Comparison of ENCODE assay signal across 12 mouse cellular contexts in genomic region chr4:138745884-138746283, GRCm38 (mm10). TPM values are rescaled to one million over a fixed set of nuclear protein-coding genes. Genes with fewer than 3 reads are reported as not detected.
DNase-seq lines count a peak whose midpoint lies in the region; ATAC-seq lines count a peak whose summit lies in the region.
"Had no signal": no experiment of that assay in that cellular context is flagged by ENCODE, and none has a peak within 500 bp of the region (broad histone marks: within the 10 kb centered on the region; RNA-seq: fewer than 3 reads in every experiment).

No protein-coding gene starts in this region.

- peak; percentile 16 for DNase-seq in liver
- no peak for DNase-seq in liver, embryonic 11.5 days (ENCODE audit: low spot score)
- peak; percentile 42 for DNase-seq in embryo, embryonic 9.5 days (ENCODE audit: extremely low spot score)
- DNase-seq in kidney, postnatal 36 days: peak; percentile 69 to 82
- DNase-seq in urinary bladder, adult 2 months (ENCODE audit: low spot score): no peak
- DNase-seq in layer of hippocampus, adult 9-10 months (ENCODE audit: low spot score): no peak
- DNase-seq: cerebellum, postnatal 36 days; thymus, postnatal 25 days had no signal

- no peak for ATAC-seq in liver, embryonic 11.5 days (replicated peaks; ENCODE audit: low FRiP score)
- ATAC-seq in stomach, embryonic 15.5 days (ENCODE audit: insufficient read depth, low FRiP score, low read depth): 0 out of 2 replicates have a peak, but pooled peaks have one; percentile 13

- H3K9me3 ChIP-seq in liver, embryonic 11.5 days (ENCODE audit: control insufficient read depth, low read length): no peaks in the 10 kb centered on the region
- no peaks in the 10 kb centered on the region for H3K9me3 ChIP-seq in stomach, embryonic 15.5 days
- H3K9me3 ChIP-seq: forebrain, embryonic 12.5 days; heart, embryonic 13.5 days; midbrain, embryonic 12.5 days had no signal

- no peak overlapping the region for H3K4me3 ChIP-seq in liver, embryonic 11.5 days (ENCODE audit: low read depth, low read length)
- H3K4me3 ChIP-seq in stomach, embryonic 15.5 days (replicated peaks): no peak overlapping the region
- H3K4me3 ChIP-seq: forebrain, embryonic 12.5 days; heart, embryonic 13.5 days; midbrain, embryonic 12.5 days had no signal

- no peaks in the 10 kb centered on the region; the same call in 1 of the 2 replicates for H3K27me3 ChIP-seq in liver, embryonic 11.5 days (replicated peaks; ENCODE audit: control insufficient read depth, insufficient read depth, low read length)
- no peaks in the 10 kb centered on the region for H3K27me3 ChIP-seq in stomach, embryonic 15.5 days (replicated peaks)

- H3K36me3 ChIP-seq in liver, embryonic 11.5 days (ENCODE audit: control insufficient read depth, insufficient read depth, low read length): no peaks in the 10 kb centered on the region
- no peaks in the 10 kb centered on the region for H3K36me3 ChIP-seq in stomach, embryonic 15.5 days
- H3K36me3 ChIP-seq: forebrain, embryonic 12.5 days; heart, embryonic 13.5 days; midbrain, embryonic 12.5 days had no signal

- H3K4me2 ChIP-seq in liver, embryonic 11.5 days: no peak overlapping the region
- H3K4me2 ChIP-seq in stomach, embryonic 15.5 days: no peak overlapping the region
- H3K4me2 ChIP-seq: forebrain, embryonic 12.5 days; heart, embryonic 13.5 days; midbrain, embryonic 12.5 days had no signal

- no peak overlapping the region for H3K27ac ChIP-seq in liver, embryonic 11.5 days (ENCODE audit: low read depth, low read length)
- H3K27ac ChIP-seq in stomach, embryonic 15.5 days: no peak overlapping the region
- H3K27ac ChIP-seq: forebrain, embryonic 12.5 days; heart, embryonic 13.5 days; midbrain, embryonic 12.5 days had no signal

- 59% methylated on average over 4 of the region's 4 CpGs for WGBS in liver, embryonic 11.5 days
- 44% methylated on average over 4 of the region's 4 CpGs for WGBS in stomach, embryonic 15.5 days

- H3K9ac ChIP-seq in liver, embryonic 11.5 days (ENCODE audit: low read depth, low read length): no peak overlapping the region
- H3K9ac ChIP-seq in stomach, embryonic 15.5 days: no peak overlapping the region
- H3K9ac ChIP-seq: forebrain, embryonic 12.5 days; heart, embryonic 13.5 days; midbrain, embryonic 12.5 days had no signal

- no peaks in the 10 kb centered on the region for H3K4me1 ChIP-seq in liver, embryonic 11.5 days (replicated peaks; ENCODE audit: control insufficient read depth, insufficient read depth, low read length)
- H3K4me1 ChIP-seq in stomach, embryonic 15.5 days: 0 out of 2 replicates have a peak, but pooled peaks cover 3% of the 10 kb centered on the region
- H3K4me1 ChIP-seq: heart, embryonic 13.5 days had no signal

RNA-seq across cellular contexts. Expression of gene Ubxn10, which starts 8.9 kb away (rescaled TPM):
- polyA plus RNA-seq in liver, embryonic 11.5 days (2014; fragmentation: Nextera tagmentation; extraction: Ambion mirVana): 0.48 and 0.74 TPM in 2 replicates
- polyA plus RNA-seq in stomach, embryonic 15.5 days (2015; fragmentation: Nextera tagmentation; extraction: Ambion mirVana): 1.3 and 1.6 TPM in 2 replicates
- 0.10 and 0.25 TPM in 2 replicates for polyA plus RNA-seq in urinary bladder, adult 2 months (2012; rRNA removed)

RNA-seq across cellular contexts. Expression of gene Pla2g2f, which starts 11.5 kb away (rescaled TPM):
- not detected in 2 replicates for polyA plus RNA-seq in liver, embryonic 11.5 days (2014; fragmentation: Nextera tagmentation; extraction: Ambion mirVana)
- polyA plus RNA-seq in stomach, embryonic 15.5 days (2015; fragmentation: Nextera tagmentation; extraction: Ambion mirVana): 1.3 and 1.5 TPM in 2 replicates
- not detected in 2 replicates for polyA plus RNA-seq in urinary bladder, adult 2 months (2012; rRNA removed)
- polyA plus RNA-seq: forebrain, embryonic 12.5 days; heart, embryonic 13.5 days had no signal

RNA-seq across cellular contexts. Expression of gene Pla2g2c, which starts 21.3 kb away (rescaled TPM):
- 0.22 and 0.27 TPM in 2 replicates for polyA plus RNA-seq in liver, embryonic 11.5 days (2014; fragmentation: Nextera tagmentation; extraction: Ambion mirVana)
- 0.18 and 0.39 TPM in 2 replicates for polyA plus RNA-seq in stomach, embryonic 15.5 days (2015; fragmentation: Nextera tagmentation; extraction: Ambion mirVana)
- polyA plus RNA-seq in urinary bladder, adult 2 months (2012; rRNA removed): not detected in 2 replicates

RNA-seq across cellular contexts. Expression of gene Pla2g2d, which starts 29.7 kb away (rescaled TPM):
- 0.25 TPM in 1 of 2 replicates, not detected in the other for polyA plus RNA-seq in liver, embryonic 11.5 days (2014; fragmentation: Nextera tagmentation; extraction: Ambion mirVana)
- 0.62 and 1.1 TPM in 2 replicates for polyA plus RNA-seq in stomach, embryonic 15.5 days (2015; fragmentation: Nextera tagmentation; extraction: Ambion mirVana)
- polyA plus RNA-seq in urinary bladder, adult 2 months (2012; rRNA removed): 5.2 and 6.4 TPM in 2 replicates
- polyA plus RNA-seq: forebrain, embryonic 12.5 days; heart, embryonic 13.5 days had no signal

Comparison
In these comparisons a context has a peak if more than half of its experiments do, and no peak if none do; other contexts are left out.
1. DNase-seq: peak in liver (single experiment), embryo, embryonic 9.5 days (single experiment) and kidney, postnatal 36 days (2 of 2); none in liver, embryonic 11.5 days (single experiment), urinary bladder, adult 2 months (single experiment) and layer of hippocampus, adult 9-10 months (single experiment).